Mouse (Mus musculus) v-Abl transformed pro-B cells (cell line): Measurements from ENCODE around the gene Ntn1.

ENCODE experiments used
- in situ Hi-C, 2 experiments: fragments of 400-800 bp; cut with MboI; formaldehyde crosslinking; loops; one replicate each; pipeline ENCODE4 v1.15.1; 2025; ENCODE audit not compliant: unreplicated experiment in 2 of 2

Gene Ntn1

GRCm38 (mm10) chr11:68227837-68228236, 172.8 kb downstream of the Ntn1 start:
- in situ Hi-C loops, result loop anchor here in 1 of 2 experiments (10.0 kb wide), 1 partner anchor 223 kb away; no protein-coding TSS in a partner anchor

- in situ Hi-C loops, result loop anchor here in 1 of 2 experiments (10.0 kb wide), 1 partner anchor 222 kb away; no protein-coding TSS in a partner anchor
Observed at GRCm38 (mm10) chr11:68226654-68227057, 174.0 kb downstream of the Ntn1 start.

- in situ Hi-C loops, result loop anchor here (5.0 to 10.0 kb wide), 2 partner anchors 179 to 218 kb away; partner anchors contain the start of gene Ntn1 (in 1 of the 2)
Observed at GRCm38 (mm10) chr11:68223143-68223542, 177.5 kb downstream of the Ntn1 start.

DNA sequence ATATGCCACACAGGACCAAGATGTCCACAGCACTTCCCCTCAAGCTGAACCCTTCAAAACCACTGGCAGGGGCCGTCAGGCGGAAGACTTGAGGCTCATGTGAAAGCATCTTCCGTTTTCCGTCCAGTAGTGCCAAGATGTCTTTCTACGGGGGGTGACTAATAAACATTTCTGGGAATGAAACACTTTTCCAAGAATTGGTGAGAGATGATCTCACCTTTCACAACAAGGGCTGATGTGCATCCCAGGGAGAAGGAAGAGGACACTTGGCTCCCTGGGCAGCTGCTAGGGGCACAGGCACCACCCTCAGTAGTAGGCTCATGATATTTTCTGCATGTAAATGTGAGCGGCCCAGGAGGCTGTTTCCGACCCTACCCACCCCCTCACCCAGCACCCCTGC, 178.4 kb downstream of the Ntn1 start:
- in situ Hi-C loops, result loop anchor here (5.0 to 10.0 kb wide), 2 partner anchors 180 to 217 kb away; partner anchors contain the start of gene Ntn1 (in 1 of the 2)

GRCm38 (mm10) chr11:68220733-68221132, 179.9 kb downstream of the Ntn1 start:
- in situ Hi-C loops, result loop anchor here (5.0 to 10.0 kb wide), 2 partner anchors 182 to 216 kb away; partner anchors contain the start of gene Ntn1 (in 1 of the 2)

DNA sequence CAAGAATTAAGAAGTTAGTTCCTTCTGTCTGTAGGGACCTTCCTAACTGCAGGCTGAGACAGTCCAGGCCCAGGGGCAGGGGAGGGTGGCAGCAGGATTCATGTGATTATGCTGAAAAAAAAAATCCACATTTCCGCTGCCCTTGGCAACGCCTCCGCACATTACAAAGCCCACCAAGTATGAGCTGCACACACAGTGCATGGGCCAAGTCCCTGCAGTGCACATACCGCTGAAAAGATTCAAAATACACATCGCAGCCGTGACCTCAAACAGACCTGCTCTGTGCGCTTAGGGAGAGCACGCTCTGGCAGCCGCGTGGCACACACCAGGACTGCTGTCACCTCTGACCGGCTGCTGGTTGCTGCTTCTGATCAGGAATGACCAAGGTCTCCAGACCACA, 184.6 kb downstream of the Ntn1 start:
- in situ Hi-C loops, result loop anchor here in 1 of 2 experiments (10.0 kb wide), 1 partner anchor 189 kb away; the partner anchor contains the start of gene Ntn1

- in situ Hi-C loops, result loop anchor here in 1 of 2 experiments (10.0 kb wide), 1 partner anchor 189 kb away; the partner anchor contains the start of gene Ntn1
Observed at GRCm38 (mm10) chr11:68215206-68215912, 185.3 kb downstream of the Ntn1 start.

DNA sequence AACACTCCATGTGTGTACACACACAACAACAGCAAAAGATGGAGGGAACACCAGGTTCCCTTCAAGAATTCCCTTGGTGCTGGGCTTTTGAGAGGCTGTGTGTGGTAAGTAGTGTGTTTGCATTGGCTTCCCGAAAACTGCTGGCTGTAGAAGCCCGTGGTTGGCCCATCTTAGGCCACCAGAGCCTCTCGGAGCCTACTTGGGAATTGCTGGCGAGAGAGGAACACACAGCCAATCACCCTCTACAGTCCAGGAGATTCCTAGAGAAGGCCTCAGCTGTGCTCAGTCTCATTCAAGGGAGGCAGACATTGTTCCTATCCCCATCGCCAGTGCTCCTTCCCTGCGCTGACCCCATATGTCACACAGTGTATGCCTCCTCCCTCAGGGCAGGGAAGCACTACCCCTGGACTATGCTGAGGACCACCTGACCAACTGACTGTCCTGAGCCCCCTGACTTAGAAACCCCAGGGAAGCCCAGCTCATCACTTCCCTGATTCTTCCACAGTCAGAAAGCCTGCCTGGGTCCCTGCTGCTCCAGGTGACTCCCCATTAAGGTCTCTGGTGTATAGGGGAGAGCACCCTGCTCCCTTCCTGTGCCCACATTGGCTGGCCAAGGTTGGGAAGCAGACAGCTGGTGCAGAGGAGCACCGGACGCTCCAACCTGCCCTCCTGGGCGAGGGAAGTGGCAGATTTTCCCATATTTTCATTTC, 186.0 kb downstream of the Ntn1 start:
- in situ Hi-C loops, result loop anchor here in 1 of 2 experiments (10.0 kb wide), 1 partner anchor 190 kb away; the partner anchor contains the start of gene Ntn1

DNA sequence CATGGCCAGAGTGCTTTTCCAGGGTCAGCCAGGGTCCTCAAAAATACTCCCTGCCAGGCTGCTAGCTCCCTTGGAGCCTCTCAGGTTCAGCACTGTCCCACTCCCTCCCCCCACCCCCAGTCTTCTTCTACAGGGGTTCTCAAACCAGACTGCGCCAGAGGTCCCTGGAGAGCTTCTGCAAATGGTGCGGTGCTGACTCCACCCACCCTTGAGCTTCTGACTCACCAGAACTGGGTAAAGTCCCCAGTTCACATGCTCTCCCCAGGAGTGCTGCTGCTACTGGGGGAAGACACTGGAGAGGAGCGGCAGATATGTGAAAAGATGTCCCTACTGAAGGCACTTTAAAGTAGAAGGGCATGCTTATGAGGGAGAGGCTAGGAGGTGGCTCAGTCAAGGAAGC, 186.7 kb downstream of the Ntn1 start:
- in situ Hi-C loops, result loop anchor here in 1 of 2 experiments (10.0 kb wide), 1 partner anchor 191 kb away; the partner anchor contains the start of gene Ntn1

GRCm38 (mm10) chr11:68211924-68212578, 188.6 kb downstream of the Ntn1 start:
- in situ Hi-C loops, result loop anchor here in 1 of 2 experiments (10.0 kb wide), 1 partner anchor 193 kb away; the partner anchor contains the start of gene Ntn1

DNA sequence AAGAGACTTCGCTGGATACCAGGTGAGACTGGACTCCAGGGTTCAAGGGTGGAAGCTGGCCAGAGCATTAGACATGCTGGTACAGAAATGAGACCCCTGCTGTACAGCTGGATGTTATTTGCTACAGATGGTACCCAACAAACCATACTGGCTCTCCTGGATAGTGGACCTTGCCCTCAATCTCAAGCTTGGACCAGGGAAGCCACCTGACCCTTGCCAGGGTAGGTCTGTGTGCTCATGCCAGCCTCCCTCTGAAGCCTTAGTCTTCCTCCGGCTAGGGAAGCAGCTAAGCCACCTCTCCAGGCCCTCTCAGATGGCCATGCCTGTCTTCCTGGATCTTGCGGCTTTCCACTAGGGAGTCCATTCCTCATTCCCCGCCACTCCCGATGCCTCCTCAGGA, 189.9 kb downstream of the Ntn1 start:
- in situ Hi-C loops, result loop anchor here in 1 of 2 experiments (10.0 kb wide), 1 partner anchor 194 kb away; the partner anchor contains the start of gene Ntn1

DNA sequence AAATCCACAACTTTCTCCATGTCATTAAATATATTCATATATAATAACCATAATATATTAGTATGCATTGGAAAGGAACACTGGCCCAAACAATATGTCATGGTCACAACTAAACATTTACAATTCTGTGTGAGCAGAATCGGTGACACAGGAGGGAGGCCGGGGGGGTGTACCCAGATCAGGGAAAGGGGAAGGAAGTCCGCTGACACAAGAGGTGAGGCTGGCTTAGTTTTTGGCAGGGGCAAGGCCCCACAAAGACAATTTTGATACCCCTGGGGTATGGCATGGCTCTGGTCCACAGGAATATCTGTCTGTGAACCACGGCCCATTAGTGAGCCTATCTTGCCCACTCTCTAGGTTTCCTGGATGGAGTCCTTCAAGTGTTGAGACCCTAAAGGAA, 191.1 kb downstream of the Ntn1 start:
- in situ Hi-C loops, result no loop called here

GRCm38 (mm10) chr11:68208582-68208981, 192.0 kb downstream of the Ntn1 start:
- in situ Hi-C loops, result no loop called here

DNA sequence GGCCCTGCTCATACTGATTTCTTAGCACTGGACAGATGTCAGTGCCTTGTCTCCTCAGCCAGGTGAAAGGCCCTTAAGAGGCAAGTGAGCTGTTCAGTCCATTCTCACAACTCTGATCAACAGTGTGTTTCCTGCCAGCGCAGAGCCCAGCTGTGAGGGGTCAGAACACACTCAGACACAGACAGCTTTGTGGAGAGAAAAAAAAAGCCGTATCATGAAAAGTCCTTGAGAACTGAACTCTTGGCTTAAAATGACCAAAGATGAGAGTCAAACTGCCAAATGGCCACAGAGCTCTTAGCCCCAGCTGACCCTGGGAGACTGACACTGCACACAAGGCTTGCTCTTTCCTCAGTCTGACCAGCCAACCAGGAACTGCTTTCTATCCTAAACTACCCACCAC, 192.6 kb downstream of the Ntn1 start:
- in situ Hi-C loops, result no loop called here

- in situ Hi-C loops, result no loop called here
Observed at GRCm38 (mm10) chr11:68205572-68206229, 194.9 kb downstream of the Ntn1 start.

GRCm38 (mm10) chr11:68204407-68204806, 196.2 kb downstream of the Ntn1 start:
- in situ Hi-C loops, result loop anchor here in 1 of 2 experiments (5.0 kb wide), 1 partner anchor 192 kb away; no protein-coding TSS in a partner anchor

- in situ Hi-C loops, result loop anchor here in 1 of 2 experiments (5.0 kb wide), 1 partner anchor 191 kb away; no protein-coding TSS in a partner anchor
Observed at GRCm38 (mm10) chr11:68203658-68204315, 196.8 kb downstream of the Ntn1 start.

DNA sequence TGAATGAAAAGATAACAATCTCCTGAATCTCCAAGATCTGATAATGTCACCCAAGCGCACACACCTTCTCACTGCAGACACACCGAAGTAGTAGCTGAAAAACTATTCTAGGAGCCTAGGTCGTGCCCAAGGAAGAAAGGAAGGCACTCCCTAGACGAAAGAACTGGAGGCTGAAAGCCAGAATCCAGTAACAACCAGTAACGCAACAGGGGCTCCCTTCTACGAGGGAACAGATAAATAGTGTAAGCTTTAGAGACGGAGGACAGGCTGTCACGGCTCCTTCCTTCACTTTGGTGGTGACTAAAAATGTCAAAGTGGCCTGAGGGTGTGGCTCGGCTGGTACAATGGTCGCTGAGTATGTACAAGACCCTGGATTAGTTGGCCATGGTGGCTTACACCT, 198.1 kb downstream of the Ntn1 start:
- in situ Hi-C loops, result loop anchor here in 1 of 2 experiments (5.0 kb wide), 1 partner anchor 190 kb away; no protein-coding TSS in a partner anchor
